Mouse (Mus musculus): ENCODE measurements around the gene Rarb. TPM values are rescaled to one million over a fixed set of nuclear protein-coding genes. Genes with fewer than 3 reads are reported as not detected.

The Rarb gene
- total RNA-seq, 2 experiments from 2014 or later: 16.7 to 20.3 TPM

GRCm38 (mm10) chr14:16439385-16440126 lies 379.4 kb downstream of the Rarb start:
- DNase-seq (ENCODE audit: low spot score in 2 of 2): no peak

DNA sequence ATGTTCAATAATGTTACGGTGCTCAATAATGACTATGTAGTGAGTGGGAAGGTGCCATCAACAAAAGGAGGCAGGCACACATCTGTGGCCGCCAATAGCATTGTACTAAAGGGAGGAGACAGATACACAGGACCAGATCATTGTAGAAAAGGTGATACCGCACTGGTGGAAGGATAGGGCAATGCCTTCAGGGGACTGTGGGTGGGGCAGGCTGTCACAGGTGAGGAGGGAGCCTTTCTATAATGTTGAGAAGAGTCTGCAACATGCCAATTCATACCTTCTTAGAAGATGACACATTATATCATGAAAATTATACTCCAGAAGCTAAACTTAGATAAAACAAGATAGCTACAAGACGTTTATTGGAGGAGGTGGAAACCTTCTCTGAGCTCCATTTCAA lies 381.6 kb downstream of the Rarb start:
- DNase-seq (ENCODE audit: low spot score in 2 of 2): no peak

DNA sequence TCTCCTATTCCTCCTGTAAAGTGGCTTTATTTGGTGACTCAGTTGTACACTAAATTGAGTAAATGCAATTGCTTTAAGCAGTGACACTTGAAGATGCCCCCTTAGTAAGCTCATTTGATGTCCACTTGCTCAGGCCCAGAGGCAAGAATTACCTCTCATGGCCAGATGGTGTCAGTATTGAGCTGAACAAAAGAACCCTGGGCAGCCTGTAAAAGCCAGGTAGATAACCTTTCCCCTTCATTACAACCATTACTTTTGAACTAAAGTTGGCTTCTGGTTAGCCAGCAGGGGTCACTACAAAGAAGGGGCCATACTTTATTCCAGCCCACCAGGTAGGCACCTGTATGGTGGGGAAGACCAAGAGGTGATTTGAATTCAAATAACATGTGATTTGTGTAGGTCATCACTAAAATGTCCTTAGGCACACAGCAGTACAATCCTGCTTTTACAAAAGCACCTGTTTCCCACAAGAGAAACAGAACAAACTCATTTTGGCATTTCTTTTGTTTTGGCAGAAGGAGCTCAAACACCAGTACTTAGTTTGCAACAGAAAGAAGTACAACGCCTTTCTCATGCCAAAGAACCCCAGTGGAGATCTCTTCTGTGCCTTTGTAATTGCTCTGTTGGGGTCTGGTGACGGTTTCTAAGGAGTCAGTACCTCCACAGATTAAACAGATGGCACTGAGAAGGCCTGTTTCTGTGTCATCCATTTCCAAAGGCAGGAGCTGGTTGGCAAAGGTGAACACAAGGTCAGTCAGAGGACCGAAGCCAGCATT lies 384.4 kb downstream of the Rarb start:
- peak; percentile 55 to 61 for DNase-seq (ENCODE audit: low spot score in 2 of 2)

- DNase-seq (ENCODE audit: low spot score in 2 of 2): peak; percentile 22 to 39
Measured at GRCm38 (mm10) chr14:16433206-16433605, 385.8 kb downstream of the Rarb start.

GRCm38 (mm10) chr14:16432550-16432949 lies 386.4 kb downstream of the Rarb start:
- no peak for DNase-seq (ENCODE audit: low spot score in 2 of 2)

DNA sequence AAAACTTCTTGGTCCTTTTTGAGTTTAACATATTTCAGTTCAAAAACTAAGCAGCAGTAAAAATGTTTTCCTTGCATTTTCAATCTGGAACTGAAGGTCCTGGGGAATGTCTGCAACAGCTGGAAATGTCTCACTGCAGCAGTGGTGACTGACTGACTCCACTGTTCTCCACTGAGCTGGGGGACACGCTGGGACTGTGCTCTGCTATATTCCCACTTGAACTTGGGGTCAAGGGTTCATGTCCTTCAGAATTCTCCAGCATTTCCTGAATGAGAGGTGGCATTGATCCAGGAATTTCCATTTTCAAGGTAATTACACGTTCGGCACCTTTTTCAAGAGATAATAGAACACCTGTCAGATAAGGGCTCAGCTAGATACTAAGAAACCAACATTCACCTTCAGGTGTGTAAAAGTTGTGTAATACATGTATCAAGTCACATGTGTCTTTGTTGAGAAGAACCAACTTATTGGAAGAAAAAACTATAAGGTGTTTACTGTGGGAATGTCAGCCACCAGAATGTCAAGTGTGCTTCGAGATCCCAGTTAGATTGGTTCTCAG lies 386.9 kb downstream of the Rarb start:
- no peak for DNase-seq (ENCODE audit: low spot score in 2 of 2)

DNA sequence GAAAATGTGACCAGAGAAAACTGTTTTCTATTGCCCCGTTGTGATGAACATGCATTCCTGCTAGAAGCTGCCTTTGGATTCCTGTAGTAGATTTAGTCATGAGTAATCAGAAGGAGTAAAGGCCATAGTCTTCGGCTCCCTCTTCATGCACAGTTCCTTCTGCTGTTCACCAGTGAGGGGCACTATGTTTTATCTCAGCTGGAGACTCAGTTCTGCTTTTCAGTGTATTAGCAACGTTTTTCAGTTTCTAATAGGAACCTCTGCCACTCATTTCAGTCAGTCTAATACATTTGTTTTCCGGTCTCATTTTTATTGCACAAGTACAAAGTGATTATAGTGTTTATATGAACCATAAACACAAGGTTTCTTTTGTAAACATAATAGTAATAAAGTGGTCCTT lies 391.4 kb downstream of the Rarb start:
- no peak for DNase-seq (ENCODE audit: low spot score in 2 of 2)

GRCm38 (mm10) chr14:16414163-16414562 lies 404.8 kb downstream of the Rarb start:
- DNase-seq (ENCODE audit: low spot score in 2 of 2): no peak

DNA sequence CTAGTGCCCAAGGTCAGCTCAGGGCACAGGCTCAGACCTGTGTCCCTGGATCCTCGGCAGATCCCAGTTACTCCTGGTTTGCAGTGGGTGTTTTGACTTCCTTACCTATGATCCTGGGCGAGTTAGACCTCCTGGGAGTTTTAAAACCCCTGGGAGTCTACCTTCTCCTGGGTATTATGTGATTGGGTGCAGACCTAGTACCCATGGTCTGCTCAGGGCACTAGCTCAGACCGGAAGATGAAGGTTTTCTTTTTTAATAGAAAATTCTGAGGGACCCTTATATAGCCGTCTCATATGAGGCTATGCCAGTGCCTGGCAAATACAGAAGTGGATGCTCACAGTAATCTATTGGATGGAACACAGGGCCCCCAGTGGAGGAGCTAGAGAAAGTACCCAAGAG lies 413.8 kb downstream of the Rarb start:
- no peak for DNase-seq (ENCODE audit: low spot score in 2 of 2)

DNA sequence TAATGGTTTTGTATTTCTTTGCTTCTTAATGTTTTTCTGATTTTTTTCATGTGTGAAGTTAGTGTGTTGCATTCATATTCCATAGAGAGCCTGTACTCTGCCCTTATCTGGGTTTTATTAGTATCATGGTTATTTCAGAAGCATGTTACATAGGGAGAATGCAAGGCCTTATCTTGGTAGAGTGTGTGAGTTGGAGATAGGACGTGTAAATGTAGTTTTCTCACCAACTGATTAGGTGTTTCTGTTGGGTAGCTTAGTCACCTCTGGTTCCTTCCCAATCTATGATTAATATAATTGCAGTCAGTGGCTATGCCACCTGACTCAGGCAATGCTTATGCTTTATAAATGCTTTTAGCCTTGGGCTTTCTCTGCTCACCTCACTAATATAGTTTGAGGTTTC lies 434.2 kb downstream of the Rarb start:
- no peak for DNase-seq (ENCODE audit: low spot score in 2 of 2)

Measured in left cerebral cortex, adult 18-20 months (tissue).